Mouse (Mus musculus) MEL (cell line): Measurements from ENCODE around the gene Pde3a. TPM values are rescaled to one million over a fixed set of nuclear protein-coding genes. Genes with fewer than 3 reads are reported as not detected.
A peak's percentile ranks its signal among the peaks of the same experiment; 100 is the strongest.

Source experiments
- DNase-seq: peaks from one replicate; pipeline ENCODE4 v3.0.0; 2011; ENCODE audit warnings: low read depth, low spot score
- H3K27ac ChIP-seq: 2 replicates; pipeline ENCODE4 v1.5.1; 2012; ENCODE audit warnings: low read depth, mild to moderate bottlenecking, control low read depth, low read length, moderate library complexity; ENCODE audit not compliant: control insufficient read depth
- H3K27me3 ChIP-seq, 2 experiments: fragments of 150-350 bp in 1 of 2; sonication (generic) in 1 of 2; 2 replicates each; pipeline ENCODE4 v1.6.1; 2012; ENCODE audit warnings: low read length in 2 of 2, mild to moderate bottlenecking in 2 of 2, improper control_type of control experiment in 1 of 2, moderate library complexity in 1 of 2; ENCODE audit not compliant: insufficient read depth in 2 of 2, control insufficient read depth in 1 of 2
- H3K36me3 ChIP-seq, 2 experiments: 2 replicates each; pipeline ENCODE4 v1.6.1; 2012 to 2014; ENCODE audit warnings: low read length in 2 of 2, improper control_type of control experiment in 1 of 2, inconsistent platforms in 1 of 2, mild to moderate bottlenecking in 1 of 2; ENCODE audit not compliant: insufficient read depth in 2 of 2, control insufficient read depth in 1 of 2
- H3K4me1 ChIP-seq, 2 experiments: fragments of 150-350 bp in 1 of 2; sonication (generic) in 1 of 2; 2 replicates each; pipeline ENCODE4 v1.6.1; 2012; ENCODE audit warnings: low read length in 2 of 2, improper control_type of control experiment in 1 of 2, mild to moderate bottlenecking in 1 of 2; ENCODE audit not compliant: insufficient read depth in 2 of 2, control insufficient read depth in 1 of 2
- H3K4me3 ChIP-seq, 2 experiments: fragments of 150-350 bp in 1 of 2; sonication (generic) in 1 of 2; 2 replicates each; pipeline ENCODE4 v1.5.1; 2012; ENCODE audit warnings: low read depth in 2 of 2, low read length in 2 of 2, mild to moderate bottlenecking in 2 of 2, moderate library complexity in 2 of 2, control low read depth in 1 of 2, improper control_type of control experiment in 1 of 2; ENCODE audit not compliant: control insufficient read depth in 1 of 2, insufficient read depth in 1 of 2
- H3K79me2 ChIP-seq: 2 replicates; pipeline ENCODE4 v1.6.1; 2012; ENCODE audit warnings: mild to moderate bottlenecking, low read length, moderate library complexity; ENCODE audit not compliant: control insufficient read depth, poor library complexity, insufficient read depth
- H3K9ac ChIP-seq: 2 replicates; pipeline ENCODE4 v1.6.1; 2012; ENCODE audit warnings: low read depth, mild to moderate bottlenecking, control low read depth, low read length, moderate library complexity; ENCODE audit not compliant: control insufficient read depth, poor library complexity, severe bottlenecking
- H3K9me3 ChIP-seq: fragments of 150-350 bp; sonication (generic); replicated peaks from 2 replicates; pipeline ENCODE4 v1.6.1; 2012; ENCODE audit warnings: mild to moderate bottlenecking, low read length, improper control_type of control experiment, moderate library complexity; ENCODE audit not compliant: insufficient read depth
- CHD2 ChIP-seq: IDR thresholded peaks from 2 replicates; pipeline ENCODE4 v1.6.1; 2011; ENCODE audit warnings: low read length, improper control_type of control experiment
- CTCF ChIP-seq, 3 experiments: IDR thresholded peaks in 2 of 3; conservative IDR thresholded peaks in 1 of 3; 2 replicates each; pipeline ENCODE4 v1.5.1; 2011 to 2012; ENCODE audit warnings: low read length in 3 of 3, low read depth in 2 of 3, mild to moderate bottlenecking in 2 of 3, improper control_type of control experiment in 1 of 3, inconsistent platforms in 1 of 3, mixed read lengths in 1 of 3, moderate library complexity in 1 of 3; ENCODE audit not compliant: control insufficient read depth in 1 of 3, insufficient read depth in 1 of 3, poor library complexity in 1 of 3, severe bottlenecking in 1 of 3
- EP300 ChIP-seq, 2 experiments: IDR thresholded peaks; 2 replicates each; pipeline ENCODE4 v1.6.1; 2011; ENCODE audit warnings: improper control_type of control experiment in 2 of 2, low read length in 2 of 2, low read depth in 1 of 2, mild to moderate bottlenecking in 1 of 2
- MAZ ChIP-seq: IDR thresholded peaks from 2 replicates; pipeline ENCODE4 v1.6.1; 2012; ENCODE audit warnings: low read depth, mild to moderate bottlenecking, inconsistent platforms, low read length, improper control_type of control experiment
- MXI1 ChIP-seq: IDR thresholded peaks from 2 replicates; pipeline ENCODE4 v1.6.1; 2011; ENCODE audit warnings: mild to moderate bottlenecking, low read depth, low read length, improper control_type of control experiment
- MYC ChIP-seq: IDR thresholded peaks from 2 replicates; pipeline ENCODE4 v1.6.1; 2011; ENCODE audit warnings: low read depth, mild to moderate bottlenecking, low read length, improper control_type of control experiment, moderate library complexity
- NELFE ChIP-seq: IDR thresholded peaks from 2 replicates; pipeline ENCODE4 v1.6.1; 2011; ENCODE audit warnings: low read depth, low read length, improper control_type of control experiment
- POLR2AphosphoS2 ChIP-seq: IDR thresholded peaks from 2 replicates; pipeline ENCODE4 v1.6.1; 2011; ENCODE audit warnings: low read length, improper control_type of control experiment
- RAD21 ChIP-seq: IDR thresholded peaks from 2 replicates; pipeline ENCODE4 v1.6.1; 2011; ENCODE audit warnings: mild to moderate bottlenecking, low read depth, low read length, improper control_type of control experiment
- SIN3A ChIP-seq: IDR thresholded peaks from 2 replicates; pipeline ENCODE4 v1.6.1; 2012; ENCODE audit warnings: low read length, improper control_type of control experiment, inconsistent platforms
- SMC3 ChIP-seq: IDR thresholded peaks from 2 replicates; pipeline ENCODE4 v1.6.1; 2011; ENCODE audit warnings: low read depth, low read length, improper control_type of control experiment
- TAL1 ChIP-seq: IDR thresholded peaks from 2 replicates; pipeline ENCODE4 v1.6.1; 2012; ENCODE audit warnings: mild to moderate bottlenecking, inconsistent platforms, low read length, moderate library complexity, mixed read lengths
- TBP ChIP-seq: IDR thresholded peaks from 2 replicates; pipeline ENCODE4 v1.8.0; 2011; ENCODE audit warnings: low read depth, low read length, improper control_type of control experiment
- USF1 ChIP-seq: IDR thresholded peaks from 2 replicates; pipeline ENCODE4 v1.6.1; 2014; ENCODE audit warnings: low read depth, mild to moderate bottlenecking, inconsistent platforms, low read length, improper control_type of control experiment, moderate library complexity
- USF2 ChIP-seq, 2 experiments: IDR thresholded peaks; 2 replicates each; pipeline ENCODE4 v1.6.1; 2011 to 2012; ENCODE audit warnings: improper control_type of control experiment in 2 of 2, low read length in 2 of 2, borderline replicate concordance in 1 of 2, inconsistent platforms in 1 of 2, low read depth in 1 of 2, mild to moderate bottlenecking in 1 of 2; ENCODE audit not compliant: insufficient read depth in 1 of 2
- ZMIZ1 ChIP-seq: IDR thresholded peaks from 2 replicates; pipeline ENCODE4 v1.6.1; 2012; ENCODE audit warnings: low read depth, mild to moderate bottlenecking, inconsistent platforms, low read length, improper control_type of control experiment, moderate library complexity
- polyA plus RNA-seq, 2 experiments: library from polyadenylated mRNA; stranded (reverse) in 1 of 2; unstranded in 1 of 2; fragments of >175 nt in 1 of 2; fragments of >200 nt in 1 of 2; gene quantifications; 2 replicates each; pipeline versions ENCODE4 v1.2.1 to v1.2.4; 2012; ENCODE audit warnings: low replicate concordance in 2 of 2, low read depth in 1 of 2; ENCODE audit not compliant: insufficient read length in 2 of 2, insufficient read depth in 1 of 2, missing spikeins in 1 of 2
- total RNA-seq: library from RNA; depleted of rRNA; stranded (reverse); fragments of 300-350 nt; gene quantifications from 2 replicates; pipeline ENCODE4 v1.2.3, GENCODE M21; 2012

The Pde3a gene
- total and polyA plus RNA-seq, 3 experiments, result not detected

DNA sequence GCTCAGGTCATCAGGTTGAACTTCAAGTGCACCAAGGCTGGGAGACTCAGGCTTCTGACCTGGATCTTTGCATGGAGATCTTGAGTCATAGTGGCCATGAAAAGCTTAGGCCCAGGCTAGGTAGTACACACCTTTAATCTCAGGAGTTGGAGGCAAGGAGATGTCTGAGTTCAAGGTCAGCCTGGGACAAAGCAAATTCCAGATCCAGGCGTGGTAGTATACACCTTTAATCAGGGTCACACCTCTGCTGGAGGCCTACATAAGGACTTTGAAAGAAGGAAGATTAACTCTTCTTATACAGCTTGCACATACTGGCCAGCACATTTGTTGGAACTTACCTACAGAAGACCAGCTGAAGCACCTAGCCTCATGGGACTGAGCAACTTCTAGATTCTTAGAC, 86.8 kb downstream of the Pde3a start:
- no peak for DNase-seq
- Histone ChIP-seq H3K9me3 (no peaks in the 10 kb centered on the region), H3K9ac (no peak overlapping the region), H3K79me2 (no peaks in the 10 kb centered on the region), H3K4me1 (no peaks in the 10 kb centered on the region), H3K36me3 (no peaks in the 10 kb centered on the region), H3K4me3 (no peak overlapping the region), H3K27me3 (no peaks in the 10 kb centered on the region), H3K27ac (no peak overlapping the region)
- TF ChIP-seq TAL1 (no peak), RAD21 (no peak)

DNA sequence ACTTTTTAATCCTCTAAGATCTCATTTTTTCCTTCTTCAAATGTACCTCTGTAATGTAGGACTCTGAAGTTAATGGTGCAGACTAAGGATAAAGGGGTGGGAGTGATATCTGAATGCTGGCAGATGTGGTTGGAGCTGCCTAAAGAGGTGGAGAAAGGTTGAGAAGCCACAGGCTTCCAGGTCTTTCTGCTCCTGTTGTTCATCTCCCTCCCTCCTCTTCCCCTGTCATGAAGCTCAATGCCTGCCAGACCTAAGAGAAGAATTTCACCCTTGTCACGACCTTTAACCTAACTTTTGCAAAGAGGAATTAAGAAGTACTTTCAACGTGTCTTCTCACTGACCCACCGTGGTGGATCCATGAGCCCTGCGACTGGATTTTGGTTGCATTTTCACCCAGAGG, 87.4 kb downstream of the Pde3a start:
- H3K4me3 ChIP-seq, result no peak overlapping the region
- no peak for TF ChIP-seq USF2 (IDR thresholded peaks at IDR 0.05; ENCODE audit: borderline replicate concordance in 1 of 2, insufficient read depth in 1 of 2, low read depth in 1 of 2, low read length in 2 of 2)
- no peak for TF ChIP-seq RAD21
- no peak for TF ChIP-seq TAL1
- no peak for TF ChIP-seq ZMIZ1
- TF ChIP-seq USF1, result no peak
- TF ChIP-seq MXI1, result no peak
- no peak for TF ChIP-seq MYC
- TF ChIP-seq NELFE, result no peak
- TF ChIP-seq SMC3, result no peak
- TF ChIP-seq EP300 (IDR thresholded peaks at IDR 0.05; ENCODE audit: low read depth in 1 of 2, low read length in 2 of 2), result no peak
- no peak for TF ChIP-seq SIN3A
- no peak for TF ChIP-seq CHD2
- TF ChIP-seq POLR2AphosphoS2, result no peak
- TF ChIP-seq TBP, result no peak
- no peak for TF ChIP-seq MAZ
- TF ChIP-seq, all 39 proteins: peak for 0
- no peaks in the 10 kb centered on the region for H3K27me3 ChIP-seq
- DNase-seq, result no peak
- H3K79me2 ChIP-seq, result no peaks in the 10 kb centered on the region
- H3K27ac ChIP-seq, result no peak overlapping the region
- H3K9ac ChIP-seq, result no peak overlapping the region
- H3K9me3 ChIP-seq, result no peaks in the 10 kb centered on the region
- H3K4me1 ChIP-seq, result no peaks in the 10 kb centered on the region
- no peaks in the 10 kb centered on the region for H3K36me3 ChIP-seq

DNA sequence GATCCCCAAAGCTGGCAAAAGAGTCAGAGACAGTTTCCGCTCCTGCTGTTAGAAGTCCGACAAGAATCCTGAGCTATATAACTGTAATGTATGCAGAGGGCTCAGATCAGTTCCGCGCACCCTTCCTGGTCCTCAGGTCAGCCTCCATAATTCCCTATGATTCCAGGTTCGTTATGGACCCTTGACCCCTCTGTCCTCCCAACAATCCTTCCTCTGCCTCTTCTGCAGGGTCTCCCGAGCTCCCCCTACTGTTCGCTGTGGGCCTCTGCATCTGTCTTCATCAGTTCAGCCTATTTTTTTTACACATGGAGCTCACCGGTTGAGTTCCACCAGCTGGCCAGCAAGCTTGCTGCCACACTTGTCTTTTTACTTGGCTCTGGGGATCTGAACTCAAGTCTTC, 88.6 kb downstream of the Pde3a start:
- DNase-seq, result peak; percentile 12
- Histone ChIP-seq H3K27me3 (no peaks in the 10 kb centered on the region), H3K79me2 (no peaks in the 10 kb centered on the region), H3K9me3 (no peaks in the 10 kb centered on the region), H3K27ac (no peak overlapping the region), H3K4me1 (no peaks in the 10 kb centered on the region), H3K9ac (no peak overlapping the region), H3K4me3 (no peak overlapping the region), H3K36me3 (no peaks in the 10 kb centered on the region)
- TF ChIP-seq EP300 (IDR thresholded peaks at IDR 0.05; ENCODE audit: low read depth in 1 of 2, low read length in 2 of 2) (no peak), CTCF (IDR thresholded peaks at IDR 0.05 in 2 of 3, conservative IDR thresholded peaks at IDR 0.05 in 1 of 3; ENCODE audit: control insufficient read depth in 1 of 3, insufficient read depth in 1 of 3, low read depth in 2 of 3, low read length in 3 of 3, poor library complexity in 1 of 3, severe bottlenecking in 1 of 3) (peak; percentile 13 to 33 (median 14); a peak in 4 of 6 replicates)
